Mouse (Mus musculus) myocyte (in vitro differentiated cells): Measurements from ENCODE around the gene Pkd1l3.

Experiments used
- CEBPB ChIP-seq: IDR thresholded peaks from 2 replicates; pipeline ENCODE4 v1.6.1; 2011; ENCODE audit warnings: mild to moderate bottlenecking, moderate library complexity; ENCODE audit not compliant: poor library complexity, insufficient read depth, severe bottlenecking
- E2F4 ChIP-seq: IDR thresholded peaks from one replicate; pipeline ENCODE4 v1.6.1; 2011; ENCODE audit warnings: mild to moderate bottlenecking, control low read depth, moderate library complexity; ENCODE audit not compliant: insufficient read depth
- MAX ChIP-seq: IDR thresholded peaks from one replicate; pipeline ENCODE4 v1.6.1; 2011; ENCODE audit warnings: low read depth, mild to moderate bottlenecking, control low read depth
- MYOG ChIP-seq, 3 experiments: IDR thresholded peaks; one replicate each; pipeline ENCODE4 v1.6.1; 2011; ENCODE audit warnings: control low read depth in 2 of 3, low read depth in 2 of 3, mild to moderate bottlenecking in 2 of 3; ENCODE audit not compliant: insufficient read length in 2 of 3, control insufficient read depth in 1 of 3, insufficient read depth in 1 of 3
- POLR2A ChIP-seq: IDR thresholded peaks from one replicate; pipeline ENCODE4 v1.6.1; 2011; ENCODE audit warnings: low read depth, mild to moderate bottlenecking, control low read depth, moderate library complexity; ENCODE audit not compliant: insufficient read length
- REST ChIP-seq: IDR thresholded peaks from one replicate; pipeline ENCODE4 v1.6.1; 2011; ENCODE audit warnings: mild to moderate bottlenecking, control low read depth, moderate library complexity; ENCODE audit not compliant: insufficient read depth, insufficient read length
- TCF3 ChIP-seq: IDR thresholded peaks from one replicate; pipeline ENCODE4 v1.6.1; 2011; ENCODE audit warnings: low read depth, control low read depth; ENCODE audit not compliant: insufficient read length

DNA sequence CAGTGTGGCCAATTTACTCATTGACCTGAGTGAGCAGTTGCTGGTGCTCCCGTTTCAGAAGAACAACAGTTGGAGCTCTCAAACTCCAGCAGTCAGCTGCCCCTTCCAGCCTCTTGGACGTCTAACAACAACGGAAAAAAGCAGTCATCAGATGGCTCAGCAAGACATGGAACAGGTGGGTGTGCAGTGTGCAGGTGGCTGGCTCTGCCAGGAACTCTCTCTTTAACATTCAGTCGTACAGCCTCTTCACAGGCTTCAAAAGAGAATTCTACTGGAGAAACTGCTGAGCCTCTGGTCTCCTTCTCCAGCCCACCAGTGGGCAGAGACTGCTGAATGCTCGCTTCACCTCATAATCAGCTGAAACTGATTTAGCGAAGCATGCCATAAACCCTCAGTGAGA, 14.3 kb downstream of the Pkd1l3 start:
- TF ChIP-seq POLR2A (no peak), TCF3 (no peak), E2F4 (no peak), MAX (no peak), MYOG (IDR thresholded peaks at IDR 0.05; ENCODE audit: control insufficient read depth in 1 of 3, insufficient read depth in 1 of 3, insufficient read length in 2 of 3, low read depth in 2 of 3) (peak in 1 of 3 experiments; percentile 5), REST (no peak), CEBPB (no peak)
